Mouse (Mus musculus): ENCODE results near the gene Zfp428.

- TF ChIP-seq CTCF (IDR thresholded peaks at IDR 0.05; ENCODE audit: control insufficient read depth, insufficient read depth, low read length) = no peak
- no peak for TF ChIP-seq POLR2A (IDR thresholded peaks at IDR 0.05; ENCODE audit: borderline replicate concordance, control insufficient read depth, low read depth, low read length)
Measured at GRCm38 (mm10) chr7:24488303-24488702, 18.5 kb upstream of the Zfp428 start.
